Mouse (Mus musculus): ENCODE measurements around the gene Pde12. TPM values are rescaled to one million over a fixed set of nuclear protein-coding genes. Genes with fewer than 3 reads are reported as not detected.
A peak's percentile ranks its signal among the peaks of the same experiment; 100 is the strongest.

Gene Pde12
- polyA plus RNA-seq, 1 experiment from 2014 or later, result 11.8 TPM

DNA sequence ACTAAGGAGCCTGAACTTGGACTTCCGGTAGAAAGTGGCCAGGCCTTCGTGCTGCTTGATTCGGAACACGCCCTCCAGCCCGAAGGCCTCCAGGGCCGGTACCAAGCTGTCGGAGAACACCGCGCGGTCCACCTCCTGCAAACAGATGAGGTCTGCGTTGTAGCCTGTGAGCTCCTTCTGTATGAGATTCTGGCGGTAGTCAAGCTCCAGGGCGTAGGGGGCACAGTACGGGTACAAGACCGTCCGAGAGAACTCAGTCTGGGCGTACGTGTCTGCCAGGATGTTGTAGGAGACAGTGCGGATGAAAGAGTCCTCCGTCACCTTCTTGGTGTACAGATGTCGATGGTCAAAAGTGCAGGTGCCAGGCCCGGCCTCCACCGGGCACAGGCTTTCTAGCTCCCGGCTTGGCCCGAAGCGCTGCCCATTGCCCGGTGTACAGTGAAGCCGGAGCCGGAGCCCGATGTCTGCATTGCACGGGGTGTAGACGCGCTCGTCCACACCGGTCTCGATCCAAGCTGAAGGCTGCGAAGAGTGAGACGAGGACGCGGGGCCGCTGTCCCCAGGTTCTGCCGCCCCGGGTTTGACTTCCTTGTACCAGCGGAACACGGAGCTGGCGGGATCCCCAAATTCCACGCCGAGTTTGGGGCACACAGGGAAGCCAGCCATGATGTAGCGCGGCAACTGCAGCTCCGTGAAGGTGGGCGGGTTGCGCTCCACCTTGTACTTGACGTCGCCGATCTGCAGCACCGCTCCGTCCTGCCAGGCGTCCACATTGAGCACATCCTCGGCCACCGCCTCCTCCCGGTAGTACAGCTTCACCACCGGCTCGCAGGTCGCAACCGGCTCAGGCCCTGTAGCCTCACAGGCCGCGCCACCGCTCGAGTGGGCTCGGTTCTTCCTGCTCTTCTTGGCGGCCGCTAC lies 1.1 kb downstream of the Pde12 start:
- under 1% methylated on average over 73 of the region's 73 CpGs for WGBS
- ATAC-seq (ENCODE audit: low FRiP score), result peak; percentile 64
- Histone ChIP-seq H3K4me2 (peak overlapping the region; percentile 100), H3K27me3 (no peaks in the 10 kb centered on the region), H3K27ac (peak overlapping the region; percentile 93), H3K36me3 (peaks cover 21% of the 10 kb centered on the region), H3K4me3 (peak overlapping the region; percentile 98), H3K9me3 (no peaks in the 10 kb centered on the region), H3K9ac (peak overlapping the region; percentile 90), H3K4me1 (replicated peaks) (peaks cover 38% of the 10 kb centered on the region)

DNA sequence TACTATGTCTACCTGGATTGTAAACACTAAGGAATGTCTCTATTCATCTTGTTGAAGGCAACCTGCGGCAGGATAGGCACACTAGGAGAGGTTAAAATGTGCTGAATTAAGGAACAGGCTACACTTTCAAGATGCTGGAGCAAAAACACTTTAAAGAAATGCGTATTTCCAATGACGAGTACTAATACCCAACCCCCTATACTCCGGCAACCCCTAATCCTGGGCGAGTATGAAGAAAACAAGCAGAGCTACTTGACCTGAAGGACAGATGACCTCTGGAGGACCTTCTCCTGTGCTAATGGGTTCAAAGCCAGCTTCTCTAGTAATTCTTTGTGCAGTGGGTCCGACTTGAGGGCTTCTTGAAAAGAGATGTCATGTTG lies 1.7 kb downstream of the Pde12 start:
- H3K4me1 ChIP-seq (replicated peaks), result peaks cover 38% of the 10 kb centered on the region
- H3K4me2 ChIP-seq, result peak overlapping the region; percentile 100
- H3K9ac ChIP-seq, result peak overlapping the region; percentile 90
- WGBS, result 31% methylated on average over 6 of the region's 6 CpGs
- H3K27ac ChIP-seq, result no peak overlapping the region
- H3K4me3 ChIP-seq, result peak overlapping the region; percentile 98
- H3K9me3 ChIP-seq, result no peaks in the 10 kb centered on the region
- no peak for ATAC-seq (ENCODE audit: low FRiP score)
- peaks cover 21% of the 10 kb centered on the region for H3K36me3 ChIP-seq
- no peaks in the 10 kb centered on the region for H3K27me3 ChIP-seq

- H3K4me3 ChIP-seq, result no peak overlapping the region
- H3K4me2 ChIP-seq, result no peak overlapping the region
- no peak overlapping the region for H3K27ac ChIP-seq
- H3K9me3 ChIP-seq, result no peaks in the 10 kb centered on the region
- ATAC-seq (ENCODE audit: low FRiP score), result no peak
- 95% methylated on average over 2 of the region's 2 CpGs for WGBS
- H3K27me3 ChIP-seq, result no peaks in the 10 kb centered on the region
- H3K4me1 ChIP-seq (replicated peaks), result peaks cover 33% of the 10 kb centered on the region
- H3K9ac ChIP-seq, result no peak overlapping the region
- H3K36me3 ChIP-seq, result peaks cover 29% of the 10 kb centered on the region
These were observed 5.8 kb downstream of the Pde12 start for GRCm38 (mm10) chr14:26663851-26664250.

- no peaks in the 10 kb centered on the region for H3K27me3 ChIP-seq
- H3K4me1 ChIP-seq (replicated peaks), result peaks cover 20% of the 10 kb centered on the region
- H3K9ac ChIP-seq, result no peak overlapping the region
- H3K27ac ChIP-seq, result no peak overlapping the region
- peaks cover 38% of the 10 kb centered on the region for H3K36me3 ChIP-seq
- no peak overlapping the region for H3K4me3 ChIP-seq
- no peak overlapping the region for H3K4me2 ChIP-seq
- WGBS, result 92% methylated on average over 2 of the region's 2 CpGs
- no peak for ATAC-seq (ENCODE audit: low FRiP score)
- no peaks in the 10 kb centered on the region for H3K9me3 ChIP-seq
These were observed 7.2 kb downstream of the Pde12 start for GRCm38 (mm10) chr14:26662488-26662887.

- Histone ChIP-seq H3K4me1 (replicated peaks) (peaks cover 16% of the 10 kb centered on the region), H3K9ac (no peak overlapping the region), H3K4me3 (no peak overlapping the region), H3K9me3 (no peaks in the 10 kb centered on the region), H3K36me3 (peaks cover 42% of the 10 kb centered on the region), H3K27ac (no peak overlapping the region), H3K4me2 (no peak overlapping the region), H3K27me3 (no peaks in the 10 kb centered on the region)
- WGBS, result 97% methylated on average over 3 of the region's 3 CpGs
- no peak for ATAC-seq (ENCODE audit: low FRiP score)
These were observed 7.7 kb downstream of the Pde12 start for GRCm38 (mm10) chr14:26662016-26662415.

- Histone ChIP-seq H3K9ac (no peak overlapping the region), H3K4me1 (replicated peaks) (no peaks in the 10 kb centered on the region), H3K27ac (no peak overlapping the region), H3K4me3 (no peak overlapping the region), H3K36me3 (peaks cover 43% of the 10 kb centered on the region), H3K9me3 (no peaks in the 10 kb centered on the region), H3K27me3 (no peaks in the 10 kb centered on the region), H3K4me2 (no peak overlapping the region)
- WGBS, result 100% methylated on average over 1 of the region's 1 CpGs
- no peak for ATAC-seq (ENCODE audit: low FRiP score)
These were observed 9.4 kb downstream of the Pde12 start for GRCm38 (mm10) chr14:26660233-26660632.

GRCm38 (mm10) chr14:26658178-26658577 lies 11.5 kb downstream of the Pde12 start:
- no peaks in the 10 kb centered on the region for H3K27me3 ChIP-seq
- H3K9ac ChIP-seq, result no peak overlapping the region
- no peak overlapping the region for H3K4me2 ChIP-seq
- ATAC-seq (ENCODE audit: low FRiP score), result no peak
- H3K27ac ChIP-seq, result no peak overlapping the region
- peaks cover 50% of the 10 kb centered on the region for H3K36me3 ChIP-seq
- no peaks in the 10 kb centered on the region for H3K9me3 ChIP-seq
- H3K4me1 ChIP-seq (replicated peaks), result no peaks in the 10 kb centered on the region
- H3K4me3 ChIP-seq, result no peak overlapping the region

DNA sequence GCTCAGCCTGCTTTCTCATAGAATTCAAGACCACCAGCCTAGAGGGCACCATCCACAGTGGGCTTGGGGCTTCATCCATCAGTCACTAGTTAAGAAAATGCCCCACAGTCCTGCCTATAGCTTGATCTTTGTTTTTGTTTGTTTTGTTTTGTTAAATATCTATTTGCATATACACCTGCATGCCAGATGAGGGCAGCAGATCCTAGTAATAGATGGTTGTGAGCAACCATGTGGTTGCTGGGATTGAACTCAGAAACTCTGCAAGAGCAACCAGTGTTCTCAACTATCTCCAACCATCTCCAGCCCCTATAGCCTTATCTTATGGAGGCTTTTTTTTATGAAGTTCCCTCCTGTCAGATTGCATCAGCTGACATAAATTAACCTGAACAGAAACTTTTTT lies 17.8 kb downstream of the Pde12 start:
- H3K9me3 ChIP-seq, result no peaks in the 10 kb centered on the region
- peaks cover 56% of the 10 kb centered on the region for H3K36me3 ChIP-seq
- H3K4me1 ChIP-seq (replicated peaks), result 0 out of 2 replicates have a peak, but pooled peaks cover 2% of the 10 kb centered on the region
- no peak overlapping the region for H3K4me3 ChIP-seq
- H3K27me3 ChIP-seq, result no peaks in the 10 kb centered on the region
- no peak overlapping the region for H3K9ac ChIP-seq
- ATAC-seq (ENCODE audit: low FRiP score), result no peak
- no peak overlapping the region for H3K4me2 ChIP-seq
- no peak overlapping the region for H3K27ac ChIP-seq

DNA sequence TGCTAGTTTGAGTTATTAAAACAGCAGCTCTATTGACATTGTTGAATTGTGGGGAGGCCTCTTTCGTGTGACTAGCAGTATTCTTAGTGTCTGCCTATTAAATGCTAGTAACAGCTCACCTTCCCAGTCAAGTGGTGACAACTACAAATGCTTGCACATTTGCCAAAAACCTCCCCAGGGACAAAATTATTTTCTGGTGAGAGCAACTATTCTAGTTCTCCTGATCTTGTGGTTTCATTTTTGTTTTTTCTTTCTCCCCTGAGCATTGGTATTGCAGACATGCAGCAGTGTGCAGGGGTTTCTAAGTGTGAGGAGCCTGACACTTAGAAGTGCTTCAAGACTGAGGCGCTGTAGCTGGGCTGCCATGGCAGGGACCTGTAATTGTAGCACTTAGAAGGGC lies 21.9 kb downstream of the Pde12 start:
- Histone ChIP-seq H3K4me3 (no peak overlapping the region), H3K4me1 (replicated peaks) (peaks cover 12% of the 10 kb centered on the region), H3K27me3 (no peaks in the 10 kb centered on the region), H3K9ac (no peak overlapping the region), H3K27ac (no peak overlapping the region), H3K4me2 (no peak overlapping the region), H3K36me3 (peaks cover 26% of the 10 kb centered on the region), H3K9me3 (no peaks in the 10 kb centered on the region)
- ATAC-seq (ENCODE audit: low FRiP score), result no peak
- WGBS, result 86% methylated on average over 2 of the region's 2 CpGs

DNA sequence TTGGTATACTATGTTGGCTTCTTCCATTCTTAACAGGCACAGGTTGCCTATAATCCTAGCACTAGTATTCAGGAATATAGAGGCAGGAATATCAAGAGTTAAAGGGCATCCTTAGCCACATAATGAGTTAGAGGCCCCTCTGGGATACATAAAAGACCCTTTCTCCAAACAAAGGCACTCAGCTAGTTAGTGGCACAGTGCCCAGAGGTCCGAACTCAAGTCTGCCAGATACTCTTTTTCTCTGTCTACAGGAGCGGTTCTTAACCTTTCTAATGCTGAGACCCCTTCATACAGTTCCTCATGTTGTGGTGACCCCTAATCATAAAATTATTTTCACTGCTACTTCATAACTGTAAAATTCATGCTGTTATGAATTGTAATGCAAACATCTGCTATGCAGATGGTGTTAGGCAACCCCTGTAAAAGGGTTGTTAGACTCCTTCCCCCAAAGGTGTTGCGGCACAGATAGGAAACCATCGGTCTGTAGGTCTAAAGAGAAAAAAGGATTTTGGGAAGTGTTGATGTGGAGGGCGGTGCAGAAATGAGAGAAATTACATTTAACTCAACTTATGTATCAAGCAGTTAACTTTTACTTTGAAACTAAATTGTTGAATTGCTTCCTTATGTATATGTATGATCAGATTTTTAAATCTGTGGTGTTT lies 23.6 kb downstream of the Pde12 start:
- Histone ChIP-seq H3K36me3 (peaks cover 20% of the 10 kb centered on the region), H3K4me2 (peak overlapping the region; percentile 37), H3K27ac (peak overlapping the region; percentile 70), H3K4me1 (replicated peaks) (peaks cover 15% of the 10 kb centered on the region), H3K9me3 (no peaks in the 10 kb centered on the region), H3K4me3 (peak overlapping the region; percentile 9; the same call in 1 of the 2 replicates), H3K9ac (no peak overlapping the region), H3K27me3 (no peaks in the 10 kb centered on the region)
- no peak for ATAC-seq (ENCODE audit: low FRiP score)
- 49% methylated on average over 5 of the region's 5 CpGs for WGBS

DNA sequence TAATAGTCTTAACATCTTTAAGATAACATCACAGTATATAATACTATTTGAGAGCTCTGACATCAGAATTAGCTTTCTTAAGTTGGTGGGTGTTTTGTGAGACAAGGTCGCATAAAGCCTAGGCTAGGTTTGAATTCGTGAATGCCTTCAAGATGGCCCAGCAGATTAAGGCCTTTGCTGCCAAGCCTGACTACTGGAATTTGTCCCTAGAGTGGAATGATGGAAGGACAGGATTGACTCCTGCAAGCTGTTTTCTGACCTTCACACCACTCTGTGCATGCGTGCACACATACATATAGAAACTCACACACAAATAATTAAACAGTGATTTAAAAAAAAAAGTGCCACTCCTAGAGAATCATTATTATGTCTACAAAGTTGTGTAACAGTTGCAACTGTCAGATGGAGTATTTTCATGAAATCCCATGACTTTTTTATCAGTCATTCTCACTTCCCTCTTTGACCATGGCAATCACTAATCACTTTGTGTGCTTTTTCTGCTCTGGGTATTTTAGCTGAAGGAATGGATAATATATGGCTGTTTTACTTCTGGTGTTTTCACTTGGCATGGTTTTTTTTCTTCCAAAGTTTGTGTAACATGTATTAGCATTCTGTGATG lies 26.6 kb downstream of the Pde12 start:
- Histone ChIP-seq H3K36me3 (peaks cover 12% of the 10 kb centered on the region), H3K9me3 (no peaks in the 10 kb centered on the region), H3K4me1 (replicated peaks) (peaks cover 34% of the 10 kb centered on the region), H3K4me2 (no peak overlapping the region), H3K4me3 (no peak overlapping the region), H3K9ac (no peak overlapping the region), H3K27ac (no peak overlapping the region), H3K27me3 (no peaks in the 10 kb centered on the region)
- WGBS, result 81% methylated on average over 3 of the region's 3 CpGs
- ATAC-seq (ENCODE audit: low FRiP score), result no peak

GRCm38 (mm10) chr14:26639961-26640360 lies 29.7 kb downstream of the Pde12 start:
- Histone ChIP-seq H3K4me2 (peak overlapping the region; percentile 95), H3K36me3 (no peaks in the 10 kb centered on the region), H3K9ac (peak overlapping the region; percentile 97), H3K9me3 (no peaks in the 10 kb centered on the region), H3K4me3 (peak overlapping the region; percentile 93), H3K4me1 (replicated peaks) (peaks cover 30% of the 10 kb centered on the region), H3K27me3 (no peaks in the 10 kb centered on the region), H3K27ac (no peak overlapping the region)
- ATAC-seq (ENCODE audit: low FRiP score), result no peak
- WGBS, result 42% methylated on average over 2 of the region's 2 CpGs

All from hindbrain, embryonic 13.5 days (tissue).